Mouse (Mus musculus): ENCODE measurements around the gene 4930568D16Rik.

The 4930568D16Rik gene

DNA sequence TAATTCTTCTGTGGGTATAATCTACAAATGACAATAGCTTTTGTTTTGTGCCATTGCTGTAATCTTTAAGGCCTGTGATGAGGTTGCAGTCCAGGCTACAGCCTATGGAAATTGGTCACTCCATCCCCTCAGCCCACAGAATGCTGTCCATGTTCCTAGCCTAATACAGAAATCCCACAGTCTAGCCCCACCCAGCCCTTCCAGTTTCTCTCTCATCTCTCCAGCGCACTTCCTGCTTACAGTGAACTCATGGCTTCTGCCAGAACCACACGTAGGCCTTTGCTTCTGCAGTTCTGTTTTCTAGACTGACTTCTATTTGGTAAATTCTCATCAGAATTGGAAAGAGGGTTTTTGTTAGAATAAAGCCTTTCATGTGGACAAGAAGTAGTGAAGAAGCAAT, 21.5 kb downstream of the 4930568D16Rik start:
- no peak for DNase-seq (ENCODE audit: extremely low spot score, low spot score)

DNA sequence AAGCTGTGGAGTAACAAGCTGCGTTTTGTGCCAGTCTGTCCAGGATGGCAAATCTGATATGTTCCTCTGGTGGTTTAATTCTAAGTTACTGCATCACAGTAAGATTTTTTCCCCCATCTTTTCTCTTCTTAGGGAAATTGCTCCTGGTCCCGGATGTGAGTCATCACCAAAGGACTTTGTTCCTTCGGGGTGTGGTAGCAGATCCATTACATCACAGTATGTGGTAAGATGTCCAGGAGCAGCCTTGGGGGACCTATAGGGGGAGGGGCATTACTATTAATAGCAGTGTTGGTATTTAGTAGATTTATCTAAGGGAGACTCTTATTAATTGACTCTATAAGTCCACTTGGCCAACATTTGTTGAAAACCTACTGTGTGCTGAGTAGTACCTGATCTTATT, 24.9 kb downstream of the 4930568D16Rik start:
- no peak for DNase-seq (ENCODE audit: extremely low spot score, low spot score)

DNA sequence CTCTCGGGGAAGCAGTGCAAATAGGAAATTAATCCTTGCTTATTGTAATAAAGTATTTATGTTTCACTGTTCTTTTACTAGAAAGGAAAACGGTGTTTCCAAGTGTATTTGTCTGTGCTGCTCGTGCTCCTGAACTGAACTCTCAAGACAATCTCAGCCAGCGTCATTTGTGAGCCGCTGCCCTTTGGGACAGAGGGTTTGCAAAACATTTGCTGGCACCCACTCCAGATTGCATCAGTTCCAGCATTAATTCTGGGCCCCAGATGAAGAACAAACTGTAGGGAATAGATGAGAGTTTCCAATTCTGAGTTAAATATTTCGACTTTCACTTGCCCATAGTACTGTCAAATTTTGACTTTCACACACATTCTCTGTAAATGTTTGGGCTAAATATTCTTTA, 28.8 kb downstream of the 4930568D16Rik start:
- no peak for DNase-seq (ENCODE audit: extremely low spot score, low spot score)

DNA sequence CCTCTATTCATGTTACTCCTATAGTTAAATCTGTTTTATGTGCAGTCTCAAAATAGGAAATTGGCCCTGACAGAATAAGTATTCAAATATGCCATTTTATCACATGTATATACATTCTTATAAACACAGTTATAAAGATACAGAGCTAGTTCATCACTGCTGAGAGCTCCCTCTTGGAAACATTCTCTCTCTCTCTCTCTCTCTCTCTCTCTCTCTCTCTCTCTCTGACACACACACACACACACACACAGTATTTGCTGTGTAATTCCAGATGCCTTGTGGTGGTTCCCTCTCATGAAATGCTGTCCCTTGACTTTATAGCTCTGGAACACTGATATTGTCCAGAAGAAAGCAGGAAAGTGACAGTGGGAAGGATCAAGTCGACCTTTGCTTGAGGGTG, 29.5 kb downstream of the 4930568D16Rik start:
- no peak for DNase-seq (ENCODE audit: extremely low spot score, low spot score)

DNA sequence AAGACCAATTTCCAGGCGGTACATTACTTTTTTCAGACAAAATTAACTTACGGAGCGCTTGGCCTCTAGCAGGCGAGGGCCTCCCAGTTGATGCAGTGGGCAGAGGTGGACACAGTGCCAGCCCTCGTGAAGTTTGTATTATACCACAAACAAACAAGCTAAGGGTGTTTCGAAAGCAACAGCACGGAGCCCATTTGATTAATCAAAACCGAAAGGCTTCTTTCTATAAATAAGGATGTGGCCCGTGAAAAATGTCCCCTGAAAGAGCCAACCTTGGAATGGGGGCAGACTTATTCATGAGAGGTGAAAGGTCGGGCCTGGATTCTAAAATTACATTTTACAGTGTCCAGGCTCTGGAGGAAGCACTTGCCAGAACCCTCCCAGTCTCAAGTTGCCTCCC, 30.1 kb downstream of the 4930568D16Rik start:
- DNase-seq (ENCODE audit: extremely low spot score, low spot score): no peak

DNA sequence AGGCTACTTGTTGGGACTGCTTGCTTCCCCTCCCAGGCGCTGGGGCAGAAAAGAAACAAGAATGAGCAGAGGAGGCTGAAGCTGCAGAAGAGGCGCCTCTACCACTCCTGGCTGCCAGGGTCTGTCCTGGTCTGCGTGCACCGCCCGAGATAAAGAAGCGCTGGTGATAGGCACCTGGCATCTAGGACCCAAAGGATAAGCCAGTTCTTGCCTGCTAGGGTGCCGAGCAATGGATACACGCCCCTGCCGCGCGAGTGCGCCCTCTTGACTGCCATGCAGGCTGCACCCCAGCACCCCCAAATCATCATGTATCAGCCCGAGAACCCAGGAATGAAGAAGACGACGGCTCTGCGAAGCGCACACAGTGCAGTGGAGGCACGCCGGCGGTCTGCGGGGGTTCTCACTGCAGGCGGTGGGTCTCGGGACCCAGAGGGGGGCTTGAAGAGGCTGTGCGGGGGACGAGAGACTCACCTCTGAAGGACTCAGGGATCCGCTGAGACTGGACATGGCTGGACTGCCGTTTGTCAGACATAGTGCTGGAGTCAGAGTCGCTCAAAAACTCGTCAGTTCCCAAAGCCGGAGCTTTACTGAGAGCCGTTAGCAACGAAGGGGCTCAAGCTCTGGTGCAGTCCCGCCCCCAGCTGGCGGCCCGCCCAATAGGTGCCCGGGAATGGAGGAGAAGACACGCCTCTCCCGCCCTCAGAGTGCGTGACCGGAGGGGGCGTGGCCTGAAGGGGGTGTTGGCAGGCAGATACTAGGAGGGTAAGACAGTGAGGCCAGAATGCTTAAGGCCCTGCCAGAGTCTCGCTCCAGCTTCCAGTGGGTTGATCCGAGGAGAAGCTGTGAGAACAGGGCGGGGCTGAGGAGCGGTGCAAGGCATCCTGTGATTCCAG, 30.9 kb downstream of the 4930568D16Rik start, which contains the start of gene Stom:
Stom (minus strand) TSS at position 589 of the 893 bp plus-strand sequence.
- peak; percentile 98 for DNase-seq (ENCODE audit: extremely low spot score, low spot score)

DNA sequence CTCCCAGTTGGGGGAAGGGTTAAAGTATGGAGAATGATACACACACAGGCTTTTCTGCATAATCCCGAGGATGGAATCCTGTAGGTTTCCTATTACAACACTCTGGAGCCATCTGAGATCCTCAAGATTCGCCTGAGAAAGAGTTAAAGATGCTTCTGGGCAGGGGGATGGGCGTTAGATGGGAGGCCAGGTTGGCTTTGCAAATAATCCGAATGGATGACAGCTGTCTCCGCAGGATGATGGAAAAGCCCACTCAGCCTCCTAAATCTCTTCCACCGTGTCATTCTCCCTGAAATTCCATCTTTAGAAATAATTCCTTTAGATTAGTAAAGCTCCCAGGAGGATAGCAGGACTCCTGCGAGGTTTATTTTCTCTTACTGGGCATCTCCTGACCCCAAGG, 31.9 kb downstream of the 4930568D16Rik start:
- DNase-seq (ENCODE audit: extremely low spot score, low spot score): no peak

DNA sequence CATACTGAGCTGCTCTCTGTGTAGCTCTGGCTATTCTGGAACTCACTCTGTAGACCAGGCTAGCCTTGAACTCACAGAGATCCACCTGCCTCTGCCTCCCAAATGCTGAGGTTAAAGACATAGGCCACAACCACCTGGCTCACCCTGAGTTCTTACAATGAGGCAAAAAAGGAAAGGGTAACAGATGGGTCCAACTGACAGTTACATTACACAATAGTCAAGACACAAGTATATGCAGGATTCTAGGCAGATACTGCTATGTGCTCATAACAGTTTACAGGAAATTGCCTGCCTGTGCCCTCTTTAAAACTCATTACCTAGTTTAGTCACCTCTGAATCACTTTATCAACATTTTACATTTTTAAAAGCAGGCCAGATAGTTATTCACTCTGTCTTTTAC, 33.9 kb downstream of the 4930568D16Rik start:
- no peak for DNase-seq (ENCODE audit: extremely low spot score, low spot score)

DNA sequence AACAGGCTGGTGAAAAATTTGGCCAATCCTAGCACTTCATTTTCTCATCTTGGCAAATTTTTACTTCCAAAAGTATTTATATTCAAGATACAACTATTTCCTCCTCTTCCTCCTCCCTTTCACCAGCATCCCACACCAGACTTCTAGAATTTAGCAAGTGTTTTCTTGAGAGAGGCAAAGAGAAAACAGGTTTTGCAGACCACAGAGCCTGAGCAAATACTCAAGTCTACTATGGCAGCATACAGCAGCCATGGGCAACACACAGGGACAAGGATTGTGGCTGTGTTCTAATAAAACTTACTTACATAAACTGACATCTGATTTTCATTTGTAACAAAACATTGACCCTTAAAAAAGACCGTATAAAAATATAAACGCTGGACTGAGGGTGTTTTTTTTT, 36.3 kb downstream of the 4930568D16Rik start:
- no peak for DNase-seq (ENCODE audit: extremely low spot score, low spot score)

DNA sequence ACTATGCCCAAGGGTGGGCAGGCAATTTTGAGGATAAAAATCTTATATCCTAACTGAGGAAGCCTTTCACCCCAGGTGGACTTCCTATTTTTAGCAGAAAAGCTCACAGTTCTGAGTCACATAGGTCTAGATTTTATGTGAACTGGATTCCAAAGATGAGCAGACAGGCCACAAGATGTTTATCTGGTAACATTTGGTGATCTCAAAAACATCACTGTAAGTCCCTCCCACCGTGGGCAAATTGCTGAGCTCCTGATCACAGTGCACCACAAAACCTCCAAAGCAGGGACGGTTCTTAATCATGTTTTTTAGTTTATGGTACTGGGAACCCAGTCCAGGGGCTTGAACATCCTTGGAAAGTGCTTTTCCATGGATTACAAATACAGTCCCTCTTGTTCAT, 38.5 kb downstream of the 4930568D16Rik start:
- DNase-seq (ENCODE audit: extremely low spot score, low spot score): no peak

DNA sequence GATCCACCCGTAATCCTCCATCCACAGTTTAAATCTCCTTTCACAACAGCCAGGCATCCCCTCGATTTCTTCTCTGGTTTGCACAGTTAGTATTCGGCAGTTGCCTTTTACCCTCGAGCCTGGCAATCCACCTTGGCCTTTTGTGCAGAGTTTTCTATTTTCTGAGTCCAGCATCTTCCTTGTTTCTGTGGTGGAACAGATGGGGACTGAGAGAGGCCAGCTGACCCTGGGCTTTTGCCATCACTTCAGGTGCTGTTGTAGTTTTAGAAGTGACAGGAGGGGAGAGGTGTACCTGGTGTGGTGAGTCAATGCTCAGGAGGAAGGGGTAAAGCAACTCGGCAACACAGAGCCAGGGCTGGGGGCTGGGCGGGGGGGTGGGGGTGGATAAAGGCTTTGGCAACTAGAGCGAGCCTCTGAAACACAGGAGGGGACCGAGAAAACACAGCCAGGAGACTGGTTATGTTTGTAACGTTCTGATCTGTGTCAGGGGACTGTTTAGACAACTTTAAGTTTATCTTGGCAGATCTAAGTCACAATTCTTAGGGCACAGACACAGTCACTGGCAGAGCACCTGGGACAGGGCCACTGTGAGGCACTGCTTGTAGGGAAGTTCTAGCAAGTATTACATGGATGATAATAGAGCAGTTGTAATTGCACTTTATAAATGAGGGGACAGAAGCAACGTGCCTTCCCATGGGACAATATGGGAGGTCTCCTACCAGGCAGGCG, 39.3 kb downstream of the 4930568D16Rik start:
- DNase-seq (ENCODE audit: extremely low spot score, low spot score): no peak

DNA sequence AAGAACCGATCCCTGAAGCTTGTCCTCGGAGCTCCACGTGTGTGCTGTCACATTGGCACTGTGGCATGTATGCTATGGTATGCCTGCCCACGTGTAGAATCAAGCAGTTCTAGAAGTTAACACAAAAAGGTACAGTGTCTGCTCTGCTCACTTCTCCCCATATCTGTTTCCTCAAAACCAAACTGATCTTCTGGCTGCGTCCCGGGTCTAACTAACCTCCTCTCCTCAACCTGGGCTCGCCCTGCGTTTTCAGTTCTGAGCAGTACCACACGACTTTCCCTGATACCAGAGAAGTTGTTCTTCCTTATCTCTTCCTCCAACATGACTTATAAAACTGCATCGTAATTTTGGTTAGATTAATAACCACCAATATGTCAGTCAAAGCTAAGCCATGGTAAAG, 39.9 kb downstream of the 4930568D16Rik start:
- no peak for DNase-seq (ENCODE audit: extremely low spot score, low spot score)

DNA sequence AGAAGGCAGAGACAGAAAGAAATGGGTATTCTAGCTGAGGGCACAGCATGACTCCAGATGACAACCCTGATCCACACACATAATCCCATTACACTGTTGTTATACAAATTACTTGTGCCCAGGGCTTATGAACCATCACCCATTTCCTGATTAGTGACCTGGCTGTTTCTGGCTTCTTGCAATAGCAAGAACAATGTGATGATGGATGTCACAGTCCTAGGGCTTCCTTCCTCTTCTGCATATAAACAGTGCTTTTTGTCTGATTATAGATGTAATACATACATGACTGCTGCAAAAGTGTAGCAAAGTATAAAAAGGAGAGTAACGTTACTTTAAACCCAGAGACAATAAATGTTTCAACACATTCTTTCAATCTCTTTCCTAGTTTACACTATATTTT, 40.6 kb downstream of the 4930568D16Rik start:
- DNase-seq (ENCODE audit: extremely low spot score, low spot score): no peak

DNA sequence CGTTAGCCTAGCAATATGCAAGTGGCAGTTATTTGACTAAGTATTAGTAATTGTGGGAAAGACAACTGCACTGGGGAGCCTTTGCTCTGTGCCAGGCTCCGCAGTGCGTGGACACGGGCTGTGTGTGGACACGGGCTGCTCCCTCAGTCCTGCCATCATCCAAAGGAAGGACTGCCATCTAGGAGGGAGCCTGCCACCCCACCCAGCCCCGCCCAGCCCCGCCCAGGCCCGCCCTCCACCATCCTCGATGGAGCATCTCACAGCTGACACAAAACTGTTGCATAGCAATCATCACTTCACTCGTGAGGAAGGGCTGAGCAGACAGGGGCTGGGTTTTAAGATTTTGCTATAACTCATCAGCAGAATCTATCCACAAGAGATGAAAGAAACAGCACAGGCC, 41.6 kb downstream of the 4930568D16Rik start:
- no peak for DNase-seq (ENCODE audit: extremely low spot score, low spot score)

DNA sequence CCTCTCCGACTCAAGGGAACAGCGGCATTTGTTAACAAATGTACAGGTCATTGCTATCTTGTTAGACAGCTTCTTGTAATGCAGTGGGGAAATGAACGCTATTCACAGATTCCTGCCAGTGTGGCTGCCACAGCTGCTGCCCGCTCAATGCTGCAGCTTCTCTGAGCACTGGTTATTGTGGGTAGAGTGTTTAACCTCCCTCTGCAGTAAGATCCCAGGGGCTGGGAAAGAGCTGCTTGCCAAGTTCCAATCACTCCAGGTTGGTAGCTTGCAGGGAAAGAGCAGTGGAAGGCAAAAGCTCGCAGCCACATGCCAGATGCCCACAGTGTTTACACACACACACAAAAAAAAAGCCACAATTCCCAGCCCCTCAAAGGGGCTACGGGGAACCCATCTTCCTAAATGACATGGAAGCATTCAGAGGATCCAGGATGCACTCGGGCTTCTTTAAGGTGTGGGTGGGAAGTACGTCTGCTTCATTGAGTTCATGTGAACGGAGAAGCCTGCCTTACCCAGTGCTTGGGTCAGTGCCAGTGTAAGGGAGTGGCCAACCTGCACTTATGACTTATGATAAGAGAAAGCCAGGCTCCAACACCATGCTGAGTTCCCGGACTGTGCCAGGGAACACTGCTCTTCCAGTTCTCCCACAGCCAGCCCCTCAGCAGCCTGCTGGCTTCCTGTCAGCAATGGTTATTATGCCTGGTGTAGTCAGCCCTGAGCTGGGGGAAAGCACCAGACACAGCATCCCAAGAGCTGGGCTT, 44.9 kb downstream of the 4930568D16Rik start:
- no peak for DNase-seq (ENCODE audit: extremely low spot score, low spot score)

DNA sequence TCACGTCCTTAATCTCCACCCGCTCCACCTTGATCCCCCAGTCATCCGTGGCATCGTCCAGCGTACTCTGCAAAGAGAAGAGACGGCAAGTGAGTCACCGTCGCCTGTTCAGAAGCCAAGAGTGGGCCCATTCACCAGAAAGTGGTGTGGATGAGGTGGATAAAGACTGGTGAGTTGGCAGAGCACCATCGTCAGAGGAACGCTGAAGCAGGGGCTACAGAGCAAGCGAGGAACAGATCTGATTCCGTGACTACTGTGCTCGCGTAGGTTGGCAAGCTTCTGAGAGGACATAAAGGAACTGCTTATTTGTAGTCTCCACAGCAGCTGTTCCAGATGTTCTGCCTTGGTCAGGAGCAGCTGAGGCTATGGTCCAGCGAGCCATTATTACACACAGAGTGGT, 47.1 kb downstream of the 4930568D16Rik start:
- no peak for DNase-seq (ENCODE audit: extremely low spot score, low spot score)

DNA sequence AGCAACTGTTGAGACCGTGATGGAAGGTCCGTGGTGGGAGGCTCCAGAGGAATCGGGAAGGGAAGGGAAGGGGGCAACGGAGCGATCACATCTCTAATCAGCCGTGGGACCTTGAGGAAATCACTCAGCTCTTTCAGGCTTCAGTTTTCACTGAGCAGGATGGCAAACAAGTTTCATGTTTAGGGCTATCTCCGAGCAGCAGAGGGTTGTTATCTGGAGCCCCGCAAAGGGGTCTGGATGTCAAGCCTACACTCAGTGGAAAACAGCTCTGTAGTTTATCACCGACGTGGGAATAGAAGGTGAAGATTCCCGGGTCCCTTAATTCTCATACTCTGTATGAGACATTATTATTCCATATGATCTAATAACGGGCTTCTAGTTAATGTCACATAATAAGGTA, 49.1 kb downstream of the 4930568D16Rik start:
- no peak for DNase-seq (ENCODE audit: extremely low spot score, low spot score)

DNA sequence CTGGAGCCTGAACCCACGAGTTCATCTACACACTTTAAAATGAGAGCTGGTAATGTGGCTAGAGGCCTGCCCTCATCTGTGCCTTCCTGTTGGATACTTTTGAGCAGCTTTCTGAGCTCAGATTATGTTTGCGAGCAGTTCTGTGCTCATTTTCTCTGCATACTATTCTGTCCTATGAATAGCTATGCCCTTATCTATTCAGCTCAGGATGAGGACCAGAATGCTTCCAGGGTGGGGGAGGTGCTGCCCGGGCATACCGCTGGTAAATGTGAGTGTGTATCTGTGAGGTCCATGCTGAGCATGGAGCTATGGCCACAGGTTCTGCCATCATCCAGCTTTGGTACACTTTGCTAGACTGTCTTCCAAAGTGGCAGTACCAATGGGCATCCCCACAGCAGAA, 49.9 kb downstream of the 4930568D16Rik start:
- no peak for DNase-seq (ENCODE audit: extremely low spot score, low spot score)

DNA sequence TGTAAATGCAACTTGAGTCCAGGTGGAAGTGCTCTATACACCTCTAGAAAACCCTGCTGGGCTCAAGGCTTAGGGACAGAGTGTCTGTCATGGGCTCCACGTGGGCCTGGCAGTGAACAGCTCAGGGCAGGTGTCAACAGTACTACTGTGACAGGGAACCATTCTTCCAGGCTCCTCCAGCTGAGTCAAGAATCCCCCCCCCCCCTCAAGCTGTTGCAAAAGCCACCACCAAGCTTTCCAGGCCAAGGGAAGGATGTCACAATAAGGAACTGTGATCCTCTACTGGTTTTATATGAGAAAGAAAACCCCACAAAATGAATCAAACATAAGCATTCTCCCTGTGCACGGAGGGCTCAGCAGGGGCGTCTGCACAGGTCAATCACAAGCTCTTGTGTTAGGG, 53.2 kb downstream of the 4930568D16Rik start:
- DNase-seq (ENCODE audit: extremely low spot score, low spot score): no peak

DNA sequence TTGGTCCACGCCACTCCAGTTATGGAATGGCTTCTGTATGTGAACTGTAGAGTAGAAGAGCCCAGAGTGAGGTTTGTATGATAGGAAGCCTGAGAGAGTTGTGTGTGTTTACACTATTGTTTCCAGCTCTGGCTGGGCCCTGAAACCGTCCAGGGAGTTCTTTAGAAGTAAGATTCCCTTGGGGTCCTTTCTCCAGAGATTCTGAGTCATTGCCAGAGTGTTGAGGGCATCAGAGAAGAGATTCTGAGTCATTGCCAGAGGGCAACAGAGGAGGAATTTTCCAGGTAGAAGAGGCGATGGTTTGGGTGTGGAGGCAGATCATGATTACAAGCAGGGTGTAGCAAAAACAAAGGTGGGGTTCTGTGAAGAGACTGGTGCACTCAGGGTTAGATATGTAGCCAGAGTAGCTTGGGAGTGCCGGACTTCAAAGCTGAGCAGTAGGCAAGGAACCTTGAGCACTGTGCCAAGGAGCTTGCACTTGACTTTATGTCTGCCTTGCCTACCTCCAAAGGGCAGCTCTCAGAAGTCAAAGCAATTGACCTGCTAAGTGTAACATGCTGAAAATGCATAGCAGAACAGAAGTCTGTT, 57.5 kb downstream of the 4930568D16Rik start:
- DNase-seq (ENCODE audit: extremely low spot score, low spot score): no peak

DNA sequence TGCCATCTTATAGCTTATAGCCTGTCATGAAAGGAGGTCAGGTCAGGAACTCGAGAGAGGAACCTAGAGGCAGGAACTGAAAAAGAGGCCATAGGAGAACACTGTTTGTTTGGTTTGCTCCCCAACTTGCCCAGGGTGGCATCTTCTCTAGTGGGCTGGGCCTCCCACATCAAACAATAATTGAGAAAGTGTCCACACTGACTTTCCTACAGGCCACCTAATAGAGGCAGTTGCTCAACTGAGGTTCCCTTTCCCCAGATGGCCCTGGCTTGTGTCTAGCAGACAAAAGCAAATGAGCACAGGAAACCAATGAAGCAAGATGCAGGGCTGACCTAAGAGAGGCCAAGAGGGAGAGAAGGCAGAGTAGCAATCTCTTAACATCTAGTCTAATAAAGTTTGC, 59.4 kb downstream of the 4930568D16Rik start:
- no peak for DNase-seq (ENCODE audit: extremely low spot score, low spot score)
